Mouse (Mus musculus): Measurements from ENCODE around the gene Lrba. TPM values are rescaled to one million over a fixed set of nuclear protein-coding genes. Genes with fewer than 3 reads are reported as not detected.

Gene Lrba
- polyA plus RNA-seq, 1 experiment from 2014 or later, result 2.5 TPM

- no peak for DNase-seq (ENCODE audit: low spot score)
- no peak overlapping the region for H3K4me3 ChIP-seq
- peaks cover 13% of the 10 kb centered on the region for H3K4me1 ChIP-seq
Measured at GRCm38 (mm10) chr3:86539555-86540168, 315.2 kb downstream of the Lrba start.

GRCm38 (mm10) chr3:86541074-86541614, 316.7 kb downstream of the Lrba start:
- WGBS, result 81% methylated on average over 4 of the region's 4 CpGs
- no peak overlapping the region for H3K27ac ChIP-seq
- peaks cover 13% of the 10 kb centered on the region for H3K4me1 ChIP-seq
- H3K27me3 ChIP-seq (ENCODE audit: insufficient read depth, poor library complexity, severe bottlenecking), result no peaks in the 10 kb centered on the region
- H3K36me3 ChIP-seq, result no peaks in the 10 kb centered on the region
- no peak overlapping the region for H3K4me3 ChIP-seq
- DNase-seq (ENCODE audit: low spot score), result no peak
- H3K9me3 ChIP-seq, result no peaks in the 10 kb centered on the region

More at GRCm38 (mm10) chr3:86539555-86540168, 315.2 kb downstream of the Lrba start:
- WGBS, result 57% methylated on average over 11 of the region's 11 CpGs
- no peaks in the 10 kb centered on the region for H3K9me3 ChIP-seq
- no peaks in the 10 kb centered on the region for H3K27me3 ChIP-seq (ENCODE audit: insufficient read depth, poor library complexity, severe bottlenecking)
- H3K27ac ChIP-seq, result no peak overlapping the region
- no peaks in the 10 kb centered on the region for H3K36me3 ChIP-seq

GRCm38 (mm10) chr3:86541863-86542397, 317.4 kb downstream of the Lrba start:
- 0 out of 2 replicates have a peak, but pooled peaks cover 5% of the 10 kb centered on the region for H3K27me3 ChIP-seq (ENCODE audit: insufficient read depth, poor library complexity, severe bottlenecking)
- H3K9me3 ChIP-seq, result no peaks in the 10 kb centered on the region
- WGBS, result 75% methylated on average over 1 of the region's 1 CpGs
- no peak overlapping the region for H3K4me3 ChIP-seq
- no peaks in the 10 kb centered on the region for H3K36me3 ChIP-seq
- no peak for DNase-seq (ENCODE audit: low spot score)
- H3K27ac ChIP-seq, result no peak overlapping the region
- H3K4me1 ChIP-seq, result peaks cover 16% of the 10 kb centered on the region

- Histone ChIP-seq H3K27ac (peak overlapping the region; percentile 33; the same call in 1 of the 2 replicates), H3K4me1 (peaks cover 19% of the 10 kb centered on the region), H3K27me3 (ENCODE audit: insufficient read depth, poor library complexity, severe bottlenecking) (0 out of 2 replicates have a peak, but pooled peaks cover 13% of the 10 kb centered on the region), H3K4me3 (peak overlapping the region; percentile 83), H3K36me3 (no peaks in the 10 kb centered on the region), H3K9me3 (no peaks in the 10 kb centered on the region)
- no peak for DNase-seq (ENCODE audit: low spot score)
- WGBS, result 29% methylated on average over 3 of the region's 3 CpGs
Measured at GRCm38 (mm10) chr3:86544785-86545184, 320.3 kb downstream of the Lrba start.

GRCm38 (mm10) chr3:86545945-86546344, 321.5 kb downstream of the Lrba start:
- WGBS, result 21% methylated on average over 5 of the region's 5 CpGs
- Histone ChIP-seq H3K9me3 (no peaks in the 10 kb centered on the region), H3K36me3 (no peaks in the 10 kb centered on the region), H3K27me3 (ENCODE audit: insufficient read depth, poor library complexity, severe bottlenecking) (0 out of 2 replicates have a peak, but pooled peaks cover 13% of the 10 kb centered on the region), H3K4me1 (peaks cover 26% of the 10 kb centered on the region), H3K27ac (peak overlapping the region; percentile 89; the same call in 1 of the 2 replicates), H3K4me3 (peak overlapping the region; percentile 83)
- DNase-seq (ENCODE audit: low spot score), result no peak

GRCm38 (mm10) chr3:86546471-86547250, 322.2 kb downstream of the Lrba start:
- WGBS, result under 1% methylated on average over 45 of the region's 45 CpGs
- DNase-seq (ENCODE audit: low spot score), result peak; percentile 83

GRCm38 (mm10) chr3:86547251-86547791, 322.8 kb downstream of the Lrba start:
- 0 out of 2 replicates have a peak, but pooled peaks cover 20% of the 10 kb centered on the region for H3K27me3 ChIP-seq (ENCODE audit: insufficient read depth, poor library complexity, severe bottlenecking)
- WGBS, result under 1% methylated on average over 42 of the region's 42 CpGs
- peak overlapping the region; percentile 89 for H3K27ac ChIP-seq
- no peak for DNase-seq (ENCODE audit: low spot score)
- H3K36me3 ChIP-seq, result no peaks in the 10 kb centered on the region
- H3K4me1 ChIP-seq, result peaks cover 34% of the 10 kb centered on the region
- peak overlapping the region; percentile 83 for H3K4me3 ChIP-seq
- H3K9me3 ChIP-seq, result no peaks in the 10 kb centered on the region

More at GRCm38 (mm10) chr3:86546471-86547250, 322.2 kb downstream of the Lrba start:
- 0 out of 2 replicates have a peak, but pooled peaks cover 17% of the 10 kb centered on the region for H3K27me3 ChIP-seq (ENCODE audit: insufficient read depth, poor library complexity, severe bottlenecking)
- H3K9me3 ChIP-seq, result no peaks in the 10 kb centered on the region
- peaks cover 30% of the 10 kb centered on the region for H3K4me1 ChIP-seq
- peak overlapping the region; percentile 89 for H3K27ac ChIP-seq
- H3K36me3 ChIP-seq, result no peaks in the 10 kb centered on the region
- peak overlapping the region; percentile 83 for H3K4me3 ChIP-seq

GRCm38 (mm10) chr3:86548091-86549015, 323.9 kb downstream of the Lrba start, which contains the start of gene Mab21l2:
Mab21l2 (minus strand) TSS chr3:86548629.
- DNase-seq (ENCODE audit: low spot score), result peak; percentile 82
- Histone ChIP-seq H3K27me3 (ENCODE audit: insufficient read depth, poor library complexity, severe bottlenecking) (0 out of 2 replicates have a peak, but pooled peaks cover 20% of the 10 kb centered on the region), H3K9me3 (no peaks in the 10 kb centered on the region), H3K4me1 (peaks cover 34% of the 10 kb centered on the region), H3K27ac (peak within 1 kb of the TSS; percentile 89), H3K4me3 (peak within 1 kb of the TSS; percentile 83), H3K36me3 (no peaks in the 10 kb centered on the region)
- WGBS, result 1% methylated on average over 25 of the region's 25 CpGs

GRCm38 (mm10) chr3:86550301-86551010, 326.0 kb downstream of the Lrba start:
- 3% methylated on average over 22 of the region's 22 CpGs for WGBS
- peak; percentile 80 for DNase-seq (ENCODE audit: low spot score)
- H3K4me1 ChIP-seq, result peaks cover 34% of the 10 kb centered on the region
- H3K36me3 ChIP-seq, result no peaks in the 10 kb centered on the region
- H3K27ac ChIP-seq, result peak overlapping the region; percentile 71
- H3K27me3 ChIP-seq (ENCODE audit: insufficient read depth, poor library complexity, severe bottlenecking), result 0 out of 2 replicates have a peak, but pooled peaks cover 20% of the 10 kb centered on the region
- peak overlapping the region; percentile 53 for H3K4me3 ChIP-seq
- H3K9me3 ChIP-seq, result no peaks in the 10 kb centered on the region

- H3K27me3 ChIP-seq (ENCODE audit: insufficient read depth, poor library complexity, severe bottlenecking), result 0 out of 2 replicates have a peak, but pooled peaks cover 20% of the 10 kb centered on the region
- H3K4me1 ChIP-seq, result peaks cover 34% of the 10 kb centered on the region
- DNase-seq (ENCODE audit: low spot score), result no peak
- peak overlapping the region; percentile 71 for H3K27ac ChIP-seq
- H3K36me3 ChIP-seq, result no peaks in the 10 kb centered on the region
- WGBS, result 14% methylated on average over 8 of the region's 8 CpGs
- peak overlapping the region; percentile 53 for H3K4me3 ChIP-seq
- no peaks in the 10 kb centered on the region for H3K9me3 ChIP-seq
Measured at GRCm38 (mm10) chr3:86551011-86551728, 326.7 kb downstream of the Lrba start.

GRCm38 (mm10) chr3:86552170-86552569, 327.7 kb downstream of the Lrba start:
- peak overlapping the region; percentile 71 for H3K27ac ChIP-seq
- peak; percentile 76 for DNase-seq (ENCODE audit: low spot score)
- no peaks in the 10 kb centered on the region for H3K9me3 ChIP-seq
- WGBS, result 41% methylated on average over 5 of the region's 5 CpGs
- H3K27me3 ChIP-seq (ENCODE audit: insufficient read depth, poor library complexity, severe bottlenecking), result 0 out of 2 replicates have a peak, but pooled peaks cover 13% of the 10 kb centered on the region
- peaks cover 37% of the 10 kb centered on the region for H3K4me1 ChIP-seq
- H3K36me3 ChIP-seq, result no peaks in the 10 kb centered on the region
- no peak overlapping the region for H3K4me3 ChIP-seq

Data from heart, embryonic 10.5 days (tissue).